Mouse (Mus musculus) thymus, postnatal 25 days (tissue): Measurements from ENCODE around the gene Tram2.

Experiments used
- DNase-seq: peaks from one replicate; pipeline ENCODE4 v3.0.0; 2022

Tram2 gene

DNA sequence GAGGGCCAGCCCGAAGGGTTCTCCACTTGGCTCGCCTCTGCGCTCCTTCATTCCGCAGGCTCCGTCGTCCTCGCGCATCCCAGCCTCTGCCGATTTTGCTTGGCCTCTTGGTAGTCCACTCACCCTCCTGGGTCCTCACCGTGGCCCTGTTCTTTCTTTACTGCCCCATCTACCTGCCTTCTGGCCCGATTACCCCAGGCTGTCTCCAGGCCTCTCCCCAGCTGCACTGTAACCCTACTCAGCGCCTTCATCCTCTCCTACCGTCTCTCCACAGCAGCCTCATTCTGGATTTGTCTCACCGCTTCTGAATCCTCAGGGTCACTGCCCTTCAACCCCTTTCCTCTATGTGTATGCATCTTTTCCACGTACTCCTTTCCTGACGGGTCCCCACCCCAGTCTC lies 127.2 kb downstream of the Tram2 start:
- DNase-seq, result no peak

DNA sequence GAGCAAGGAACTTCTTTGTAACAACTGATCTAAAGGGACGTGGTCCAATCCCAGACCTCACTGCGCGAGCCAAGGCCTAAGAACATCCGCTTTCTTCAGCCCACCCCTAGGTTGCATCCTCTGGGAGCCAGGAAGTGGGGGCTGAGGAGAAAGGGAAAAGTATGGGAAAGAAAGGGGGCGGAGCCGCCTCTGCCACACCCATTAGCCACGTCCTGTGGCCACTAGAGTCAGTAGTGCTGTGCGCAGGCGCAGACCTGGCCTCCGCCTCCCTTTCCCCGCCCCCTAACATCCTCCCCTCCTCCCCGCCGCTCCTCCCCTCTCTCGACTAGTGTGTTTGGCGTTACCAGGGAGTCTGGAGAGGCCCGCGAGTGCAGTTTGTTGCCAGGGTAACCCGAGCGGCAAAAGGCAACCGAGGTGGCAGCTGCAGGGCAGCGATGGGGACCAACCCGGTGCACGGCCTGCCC lies 127.7 kb downstream of the Tram2 start, which contains the start of gene Efhc1:
Gene Efhc1, plus strand, starts transcription at position 327 of the 464 bp plus-strand sequence.
- DNase-seq, result peak; percentile 85
